Mouse (Mus musculus): ENCODE results near the gene Gm20683.
A peak's percentile ranks its signal among the peaks of the same experiment; 100 is the strongest.

The Gm20683 gene

DNA sequence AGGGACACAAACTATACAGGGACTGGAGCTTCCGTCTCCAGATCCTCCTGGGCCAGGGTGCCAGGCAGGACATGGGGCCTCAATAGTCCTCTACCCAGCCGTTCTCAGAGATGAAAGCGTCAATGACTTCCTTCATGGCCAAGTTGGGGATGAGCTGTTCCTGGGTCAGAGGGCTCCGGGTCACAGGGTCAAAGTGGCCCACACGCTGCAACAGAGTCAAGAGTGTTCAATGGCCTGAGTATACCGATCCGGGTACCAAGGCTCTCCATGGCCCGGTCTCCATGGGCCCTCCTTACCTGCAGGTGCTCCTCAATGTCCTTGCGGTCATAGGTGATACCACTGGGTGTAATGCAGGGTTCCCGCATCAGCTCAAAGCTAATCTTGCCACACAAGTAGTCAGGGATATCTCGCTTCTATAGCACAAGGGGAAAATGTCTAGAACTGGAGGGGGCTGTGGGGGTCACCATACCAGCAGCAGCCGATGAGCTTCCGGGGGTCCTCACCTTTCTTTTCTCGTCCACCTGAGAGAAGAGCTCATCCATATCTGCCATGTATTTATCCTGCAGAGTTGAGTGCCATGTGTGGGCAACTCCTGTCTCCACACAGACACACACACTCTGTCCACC, 10.6 kb downstream of the Gm20683 start:
- Histone ChIP-seq H3K36me3 (ENCODE audit: control insufficient read depth, insufficient read depth, low read length, poor library complexity, severe bottlenecking) (peaks cover 6% of the 10 kb centered on the region; the same call in 1 of the 2 replicates), H3K27me3 (ENCODE audit: control insufficient read depth, insufficient read depth, low read length, poor library complexity, severe bottlenecking) (no peaks in the 10 kb centered on the region)
- no peak for DNase-seq (ENCODE audit: low read depth, low spot score)

DNA sequence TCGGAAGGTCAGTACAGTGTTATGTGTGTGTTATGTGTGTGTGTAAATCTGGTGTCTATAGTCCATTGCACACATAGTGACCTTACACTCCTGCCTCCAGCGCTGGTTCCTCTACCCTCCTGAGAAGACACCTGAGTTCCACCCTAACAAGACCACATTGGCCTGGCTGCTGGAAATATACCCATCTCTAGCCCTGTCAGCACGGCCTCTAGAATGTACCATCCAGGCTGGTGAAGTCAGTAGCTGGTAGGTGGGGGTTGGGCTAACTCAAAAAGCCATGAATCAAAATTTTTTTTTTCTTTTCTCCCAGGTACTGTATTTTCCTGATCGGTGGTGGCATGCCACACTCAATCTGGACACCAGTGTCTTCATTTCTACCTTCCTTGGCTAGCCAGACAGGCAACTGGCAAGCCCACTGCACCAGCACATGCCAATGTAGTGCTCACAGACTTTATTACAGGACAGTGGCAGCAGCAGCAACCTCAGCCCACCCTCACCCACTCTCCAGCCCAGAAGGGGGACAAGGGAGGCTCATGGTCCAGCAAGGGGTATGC, 11.3 kb downstream of the Gm20683 start:
- Histone ChIP-seq H3K36me3 (ENCODE audit: control insufficient read depth, insufficient read depth, low read length, poor library complexity, severe bottlenecking) (peaks cover 6% of the 10 kb centered on the region; the same call in 1 of the 2 replicates), H3K27me3 (ENCODE audit: control insufficient read depth, insufficient read depth, low read length, poor library complexity, severe bottlenecking) (no peaks in the 10 kb centered on the region)
- DNase-seq (ENCODE audit: low read depth, low spot score): no peak

DNA sequence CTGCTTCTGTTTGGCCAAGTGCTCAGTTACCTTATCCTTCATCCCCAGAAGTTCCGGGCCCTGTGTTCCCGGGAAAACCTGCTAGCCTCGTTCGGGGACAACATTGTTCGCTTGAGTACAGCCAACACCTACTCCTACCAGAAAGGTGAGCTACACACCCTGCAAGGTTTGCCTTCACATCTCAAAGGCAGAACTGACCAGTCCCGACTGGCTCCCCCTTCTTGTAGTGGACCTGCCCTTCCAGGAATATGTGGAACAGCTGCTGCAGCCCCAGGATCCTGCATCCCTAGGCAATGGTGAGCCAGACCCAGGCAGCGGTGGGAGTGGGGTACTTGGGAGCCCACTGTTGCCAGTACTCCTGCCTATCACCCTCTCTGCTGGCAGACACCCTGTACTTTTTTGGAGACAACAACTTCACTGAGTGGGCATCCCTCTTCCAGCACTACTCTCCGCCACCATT, 12.0 kb downstream of the Gm20683 start:
- DNase-seq (ENCODE audit: low read depth, low spot score): no peak
- H3K36me3 ChIP-seq (ENCODE audit: control insufficient read depth, insufficient read depth, low read length, poor library complexity, severe bottlenecking): peaks cover 6% of the 10 kb centered on the region; the same call in 1 of the 2 replicates
- H3K27me3 ChIP-seq (ENCODE audit: control insufficient read depth, insufficient read depth, low read length, poor library complexity, severe bottlenecking): no peaks in the 10 kb centered on the region

DNA sequence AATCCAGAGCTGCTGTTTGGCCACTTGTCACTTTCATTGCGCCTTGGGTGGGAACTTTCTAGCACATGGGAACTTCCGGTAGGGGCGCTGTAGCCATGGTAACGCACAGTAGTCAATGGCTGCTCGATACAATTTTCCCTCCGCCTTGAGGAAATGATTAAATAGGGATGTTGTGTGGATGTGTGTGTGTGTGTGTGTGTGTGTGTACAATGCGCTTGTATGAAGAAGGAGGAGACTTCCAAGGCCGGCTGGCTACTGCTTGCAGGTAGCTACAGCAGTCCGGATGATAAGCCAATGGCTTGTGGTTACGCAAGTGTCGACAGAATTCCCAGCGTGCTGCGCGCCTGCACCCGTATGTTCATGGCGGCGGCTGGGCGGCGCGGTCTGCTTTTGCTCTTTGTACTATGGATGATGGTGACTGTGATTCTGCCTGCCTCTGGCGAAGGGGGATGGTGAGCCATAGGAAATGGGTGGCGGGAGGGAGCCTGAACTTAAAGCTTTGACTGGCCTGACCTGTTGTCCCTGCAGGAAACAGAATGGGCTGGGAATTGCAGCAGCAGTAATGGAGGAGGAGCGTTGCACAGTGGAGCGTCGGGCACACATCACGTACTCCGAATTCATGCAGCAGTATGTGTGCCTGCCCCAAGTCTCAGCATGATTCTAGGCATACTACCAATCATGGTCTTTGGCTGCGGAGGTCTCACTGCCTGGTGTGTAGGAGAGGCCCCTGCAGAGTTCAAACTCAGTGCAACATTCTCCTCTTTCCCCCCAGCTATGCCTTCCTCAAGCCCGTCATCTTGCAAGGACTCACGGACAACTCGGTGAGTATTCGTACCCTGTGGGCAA, 12.6 kb downstream of the Gm20683 start, which contains the start of gene Jmjd8:
TSS of gene Jmjd8 (plus strand) at position 156 of the 846 bp plus-strand sequence.
- H3K27me3 ChIP-seq (ENCODE audit: control insufficient read depth, insufficient read depth, low read length, poor library complexity, severe bottlenecking): no peaks in the 10 kb centered on the region
- peak; percentile 79 for DNase-seq (ENCODE audit: low read depth, low spot score)
- peaks cover 6% of the 10 kb centered on the region; the same call in 1 of the 2 replicates for H3K36me3 ChIP-seq (ENCODE audit: control insufficient read depth, insufficient read depth, low read length, poor library complexity, severe bottlenecking)

DNA sequence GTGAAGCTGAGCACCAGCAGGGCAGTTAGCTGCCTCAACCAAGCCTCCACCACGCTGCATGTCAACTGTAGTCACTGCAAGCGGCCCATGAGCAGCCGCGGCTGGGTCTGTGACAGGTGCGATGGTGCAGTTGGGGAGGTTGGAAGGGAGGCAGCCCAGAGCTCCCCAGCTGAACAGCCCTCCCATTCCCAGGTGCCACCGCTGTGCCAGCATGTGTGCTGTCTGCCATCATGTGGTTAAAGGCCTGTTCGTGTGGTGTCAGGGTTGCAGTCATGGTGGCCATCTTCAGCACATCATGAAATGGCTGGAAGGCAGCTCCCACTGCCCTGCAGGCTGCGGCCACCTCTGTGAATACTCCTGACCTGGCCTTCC, 13.4 kb downstream of the Gm20683 start:
- Histone ChIP-seq H3K27me3 (ENCODE audit: control insufficient read depth, insufficient read depth, low read length, poor library complexity, severe bottlenecking) (no peaks in the 10 kb centered on the region), H3K36me3 (ENCODE audit: control insufficient read depth, insufficient read depth, low read length, poor library complexity, severe bottlenecking) (peaks cover 6% of the 10 kb centered on the region; the same call in 1 of the 2 replicates)
- no peak for DNase-seq (ENCODE audit: low read depth, low spot score)

DNA sequence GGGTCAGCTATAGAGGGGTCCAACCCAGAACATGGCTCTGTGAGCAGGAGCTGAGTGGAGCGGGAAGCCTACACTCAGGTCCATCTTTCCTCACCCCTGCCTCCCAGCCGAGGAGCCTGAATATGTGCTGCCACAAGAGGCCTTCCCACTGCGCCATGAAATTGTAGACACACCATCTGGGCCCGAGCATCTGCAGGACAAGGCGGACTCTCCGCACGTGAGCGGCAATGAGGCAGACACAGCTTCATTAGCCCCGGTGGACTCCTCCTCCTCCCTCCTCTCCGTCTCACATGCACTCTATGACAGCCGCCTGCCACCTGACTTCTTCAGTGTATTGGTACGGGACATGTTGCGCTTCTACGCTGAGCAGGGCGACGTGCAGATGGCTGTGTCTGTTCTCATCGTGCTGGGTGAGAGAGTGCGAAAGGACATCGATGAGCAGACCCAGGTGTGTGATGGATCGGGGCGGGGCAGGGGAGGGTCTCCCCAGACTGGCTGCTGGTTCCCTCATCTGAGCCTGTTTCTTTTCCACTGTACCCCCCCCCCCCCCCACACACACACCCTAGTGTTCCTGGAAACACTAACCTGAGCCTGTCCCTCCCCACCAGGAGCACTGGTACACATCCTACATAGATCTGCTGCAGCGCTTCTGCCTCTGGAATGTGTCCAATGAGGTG, 13.9 kb downstream of the Gm20683 start:
- Histone ChIP-seq H3K27me3 (ENCODE audit: control insufficient read depth, insufficient read depth, low read length, poor library complexity, severe bottlenecking) (no peaks in the 10 kb centered on the region), H3K36me3 (ENCODE audit: control insufficient read depth, insufficient read depth, low read length, poor library complexity, severe bottlenecking) (peaks cover 6% of the 10 kb centered on the region; the same call in 1 of the 2 replicates)
- no peak for DNase-seq (ENCODE audit: low read depth, low spot score)

DNA sequence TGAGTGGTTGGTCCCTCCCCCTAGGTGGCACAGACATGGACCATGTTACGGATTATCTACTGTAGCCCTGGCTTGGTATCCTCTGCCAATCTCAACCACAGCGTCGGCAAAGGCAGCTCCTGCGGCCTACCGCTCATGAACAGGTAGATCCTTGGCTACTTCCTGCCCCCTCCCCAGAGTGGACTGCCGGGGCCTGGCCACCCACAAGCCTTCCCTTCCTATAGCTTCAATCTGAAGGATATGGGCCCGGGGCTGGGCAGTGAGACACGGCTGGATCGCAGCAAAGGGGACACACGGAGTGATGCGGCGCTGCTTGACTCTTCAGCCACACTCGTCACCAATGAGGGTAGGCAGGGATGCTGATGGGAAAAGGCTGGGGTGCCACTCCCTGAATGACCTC, 14.6 kb downstream of the Gm20683 start:
- Histone ChIP-seq H3K27me3 (ENCODE audit: control insufficient read depth, insufficient read depth, low read length, poor library complexity, severe bottlenecking) (no peaks in the 10 kb centered on the region), H3K36me3 (ENCODE audit: control insufficient read depth, insufficient read depth, low read length, poor library complexity, severe bottlenecking) (peaks cover 6% of the 10 kb centered on the region; the same call in 1 of the 2 replicates)
- no peak for DNase-seq (ENCODE audit: low read depth, low spot score)

DNA sequence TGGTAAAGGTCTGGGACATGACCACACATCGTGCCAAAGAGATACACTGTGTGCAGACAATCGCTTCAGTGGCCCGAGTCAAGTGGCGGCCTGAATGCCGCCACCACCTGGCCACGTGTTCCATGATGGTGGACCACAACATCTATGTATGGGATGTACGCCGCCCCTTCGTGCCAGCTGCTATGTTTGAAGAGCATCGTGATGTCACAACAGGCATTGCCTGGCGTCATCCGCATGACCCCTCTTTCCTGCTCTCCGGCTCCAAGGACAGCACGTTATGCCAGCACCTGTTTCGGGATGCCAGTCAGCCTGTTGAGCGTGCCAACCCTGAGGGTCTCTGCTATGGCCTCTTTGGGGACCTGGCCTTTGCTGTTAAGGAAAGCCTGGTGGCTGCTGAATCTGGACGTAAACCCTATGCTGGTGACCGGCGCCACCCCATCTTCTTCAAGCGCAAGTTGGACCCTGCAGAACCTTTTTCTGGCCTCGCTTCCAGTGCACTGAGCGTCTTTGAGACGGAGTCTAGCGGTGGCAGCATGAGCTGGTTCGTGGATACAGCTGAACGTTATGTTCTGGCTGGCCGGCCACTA, 15.5 kb downstream of the Gm20683 start:
- H3K36me3 ChIP-seq (ENCODE audit: control insufficient read depth, insufficient read depth, low read length, poor library complexity, severe bottlenecking): peaks cover 6% of the 10 kb centered on the region; the same call in 1 of the 2 replicates
- no peaks in the 10 kb centered on the region for H3K27me3 ChIP-seq (ENCODE audit: control insufficient read depth, insufficient read depth, low read length, poor library complexity, severe bottlenecking)
- DNase-seq (ENCODE audit: low read depth, low spot score): no peak

DNA sequence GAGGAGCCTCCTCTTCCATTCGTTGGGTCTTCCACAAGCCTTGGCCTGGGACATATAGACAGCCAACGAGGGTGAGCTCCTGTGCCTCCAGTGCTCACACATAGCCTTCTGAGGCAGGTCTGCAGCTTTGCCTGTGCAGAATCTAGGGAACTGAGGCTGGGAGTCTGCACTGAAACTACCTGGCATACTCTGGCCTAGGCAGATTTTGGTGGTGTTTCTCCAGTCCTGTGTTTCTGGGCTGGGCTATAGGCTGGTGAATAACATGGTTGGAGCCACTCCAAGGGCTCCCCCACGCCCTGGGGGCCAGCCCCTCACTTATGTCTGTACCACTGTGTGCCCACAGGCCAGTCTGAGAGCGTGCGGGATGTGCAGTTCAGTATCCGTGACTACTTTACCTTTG, 16.3 kb downstream of the Gm20683 start:
- H3K27me3 ChIP-seq (ENCODE audit: control insufficient read depth, insufficient read depth, low read length, poor library complexity, severe bottlenecking): no peaks in the 10 kb centered on the region; the same call in 1 of the 2 replicates
- DNase-seq (ENCODE audit: low read depth, low spot score): no peak
- H3K36me3 ChIP-seq (ENCODE audit: control insufficient read depth, insufficient read depth, low read length, poor library complexity, severe bottlenecking): no peaks in the 10 kb centered on the region

DNA sequence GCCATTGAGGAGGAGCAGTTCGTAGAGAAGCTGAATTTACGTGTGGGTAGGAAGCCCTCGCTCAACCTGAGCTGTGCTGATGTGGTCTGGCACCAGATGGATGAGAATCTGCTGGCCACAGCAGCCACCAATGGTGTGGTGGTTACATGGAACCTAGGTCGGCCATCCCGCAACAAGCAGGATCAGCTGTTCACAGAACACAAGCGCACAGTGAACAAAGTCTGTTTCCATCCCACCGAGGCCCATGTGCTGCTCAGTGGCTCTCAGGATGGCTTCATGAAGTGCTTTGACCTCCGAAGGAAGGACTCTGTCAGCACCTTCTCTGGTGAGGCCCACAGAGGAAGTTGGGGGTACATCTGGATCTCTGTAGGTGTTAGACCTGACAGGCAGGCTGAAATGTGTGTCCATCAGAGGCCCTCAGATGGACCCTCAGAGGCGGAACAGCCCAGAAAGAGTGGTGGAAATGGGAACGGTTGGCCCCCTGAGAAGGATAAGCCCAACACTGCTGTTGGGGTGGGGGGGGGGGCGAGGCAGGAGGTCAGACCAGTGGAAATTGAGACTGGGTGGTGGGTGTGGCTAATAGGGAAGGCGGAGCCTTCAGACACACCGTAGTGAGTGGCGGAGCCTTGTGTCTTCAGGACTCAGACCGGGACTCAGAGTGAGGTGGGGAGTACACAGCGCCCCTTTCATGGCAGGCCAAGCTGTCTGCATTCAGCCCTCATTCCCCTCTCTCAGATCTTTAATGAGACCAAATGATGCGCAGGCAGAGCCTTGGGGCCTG, 17.0 kb downstream of the Gm20683 start:
- DNase-seq (ENCODE audit: low read depth, low spot score): no peak
- no peaks in the 10 kb centered on the region; the same call in 1 of the 2 replicates for H3K27me3 ChIP-seq (ENCODE audit: control insufficient read depth, insufficient read depth, low read length, poor library complexity, severe bottlenecking)

DNA sequence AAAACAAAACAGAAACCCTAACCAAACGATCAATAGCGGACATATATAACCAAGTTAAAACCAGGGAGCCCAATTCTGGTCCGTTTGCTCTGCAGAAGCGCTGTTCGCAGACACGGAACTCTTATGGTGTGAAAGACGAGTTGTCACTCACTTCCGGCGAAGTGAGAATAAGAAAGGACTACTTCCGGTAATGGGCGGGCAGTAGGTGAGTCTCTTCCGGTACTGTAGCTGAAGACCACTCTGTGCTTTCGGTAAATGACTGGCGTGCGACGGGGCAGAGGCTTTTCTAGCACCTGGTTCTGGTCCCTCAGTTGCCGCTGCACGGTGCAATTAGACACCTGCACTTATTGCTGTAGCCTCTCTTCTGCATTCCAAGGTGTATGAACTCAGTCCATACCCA, 18.1 kb downstream of the Gm20683 start, which contains the start of gene Wdr24:
TSS of gene Wdr24 (plus strand) at position 176 of the 400 bp plus-strand sequence.
- H3K36me3 ChIP-seq (ENCODE audit: control insufficient read depth, insufficient read depth, low read length, poor library complexity, severe bottlenecking): no peaks in the 10 kb centered on the region
- DNase-seq (ENCODE audit: low read depth, low spot score): peak; percentile 90

More for the DNA sequence above, 17.0 kb downstream of the Gm20683 start:
- H3K36me3 ChIP-seq (ENCODE audit: control insufficient read depth, insufficient read depth, low read length, poor library complexity, severe bottlenecking): no peaks in the 10 kb centered on the region

DNA sequence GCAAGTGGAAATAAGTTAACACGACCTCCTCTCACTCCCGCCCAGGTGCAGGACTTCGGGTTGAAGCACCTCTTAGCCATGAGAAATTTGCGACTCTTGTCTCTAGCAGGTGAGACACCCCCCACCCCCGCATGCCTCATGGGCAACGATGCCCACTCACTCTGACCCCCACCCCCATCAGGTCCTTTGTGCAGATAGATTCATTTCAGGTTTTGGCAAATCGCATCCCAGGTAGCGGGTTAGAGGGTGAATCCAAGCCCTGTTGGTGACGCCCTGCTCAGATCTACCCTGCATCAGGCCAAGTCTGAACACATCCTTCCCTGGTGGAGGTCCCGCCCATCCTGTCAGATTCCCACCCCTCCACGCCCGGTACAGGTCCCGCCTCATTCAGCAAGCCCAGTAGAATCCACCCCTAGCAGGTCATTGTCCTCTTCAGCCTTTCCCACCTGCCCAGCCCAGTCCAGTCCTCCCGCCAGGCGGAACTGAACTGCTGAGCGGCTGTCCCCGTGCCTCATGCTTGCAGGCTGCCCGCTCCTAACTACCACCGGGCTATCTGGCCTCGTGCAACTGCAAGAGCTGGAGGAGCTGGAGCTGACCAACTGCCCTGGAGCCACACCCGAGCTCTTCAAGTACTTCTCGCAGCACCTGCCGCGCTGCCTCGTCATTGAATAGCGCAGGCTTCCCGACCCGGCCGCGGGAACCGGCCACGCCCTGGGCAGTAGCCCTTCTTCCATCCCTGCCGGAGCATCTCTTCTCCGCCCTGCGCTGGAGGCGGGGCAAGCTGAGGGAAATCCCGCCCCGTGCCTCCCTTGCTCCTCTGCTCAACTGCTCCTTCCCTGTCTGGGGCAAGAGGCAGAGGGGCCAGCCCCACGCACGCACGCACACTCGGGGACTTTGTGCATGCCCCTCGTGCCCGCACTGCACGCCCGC, 22.4 kb downstream of the Gm20683 start:
- DNase-seq (ENCODE audit: low read depth, low spot score): no peak
- no peaks in the 10 kb centered on the region; the same call in 1 of the 2 replicates for H3K27me3 ChIP-seq (ENCODE audit: control insufficient read depth, insufficient read depth, low read length, poor library complexity, severe bottlenecking)

More for the DNA sequence above, 18.1 kb downstream of the Gm20683 start, which contains the start of gene Wdr24:
- no peaks in the 10 kb centered on the region; the same call in 1 of the 2 replicates for H3K27me3 ChIP-seq (ENCODE audit: control insufficient read depth, insufficient read depth, low read length, poor library complexity, severe bottlenecking)

More for the DNA sequence above, 22.4 kb downstream of the Gm20683 start:
- H3K36me3 ChIP-seq (ENCODE audit: control insufficient read depth, insufficient read depth, low read length, poor library complexity, severe bottlenecking): no peaks in the 10 kb centered on the region

Data from splenic B cell, adult 2 months (primary cell).